Mouse (Mus musculus) C2C12 (cell line): ENCODE measurements at regions not wholly inside any gene's neighbourhood (a gene's known extent, or its start where the extent isn't known, plus 50 kb on each side); places are given as distances from the start of the nearest gene placed in this dataset.

ENCODE experiments used
- CTCF ChIP-seq: IDR thresholded peaks from one replicate; pipeline ENCODE4 v1.5.1; 2011; ENCODE audit not compliant: control insufficient read depth, insufficient read depth, insufficient read length
- MYOD1 ChIP-seq: IDR thresholded peaks from one replicate; pipeline ENCODE4 v1.6.1; 2011; ENCODE audit warnings: low read depth; ENCODE audit not compliant: control insufficient read depth, insufficient read length
- MYOG ChIP-seq: IDR thresholded peaks from one replicate; pipeline ENCODE4 v1.6.1; 2011; ENCODE audit not compliant: control insufficient read depth, insufficient read length; ENCODE audit errors: extremely low read depth

DNA sequence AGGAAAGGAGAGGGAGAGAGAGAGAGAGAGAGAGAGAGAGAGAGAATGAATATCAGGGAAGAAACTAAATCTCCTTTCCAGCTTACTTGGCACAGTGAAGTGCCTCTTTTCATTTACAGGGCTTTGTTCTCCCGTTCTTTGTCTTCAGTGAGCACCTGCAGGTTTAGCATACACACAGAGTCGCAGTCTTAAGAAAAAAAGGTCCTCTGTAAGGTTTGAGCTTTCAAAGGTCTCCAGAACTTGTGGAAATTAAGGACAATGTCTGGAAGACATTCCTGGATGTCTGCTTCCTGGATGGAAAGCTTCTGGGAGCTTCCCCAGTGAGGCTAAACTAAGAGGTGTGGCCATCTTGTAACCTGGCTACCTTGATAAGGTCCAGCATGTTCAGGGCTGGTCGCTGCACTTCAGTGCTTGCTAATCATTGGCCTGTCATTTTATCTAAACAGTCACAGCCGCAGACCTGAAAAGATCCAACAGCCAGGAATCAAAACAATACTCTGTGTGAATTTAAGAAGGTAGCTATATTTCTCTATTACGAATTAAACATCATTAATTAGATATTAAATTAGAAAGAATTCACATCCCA lies 113.1 kb upstream of the Ralgapa2 start:
- TF ChIP-seq CTCF (no peak), MYOD1 (no peak), MYOG (no peak)
